Mouse (Mus musculus) Patski (cell line): Measurements from ENCODE around the gene Ugt1a8. TPM values are rescaled to one million over a fixed set of nuclear protein-coding genes. Genes with fewer than 3 reads are reported as not detected.

Experiments
- ATAC-seq: fragments of 100-300 bp; one replicate; pipeline ENCODE4 v1.8.0; 2021
- CTCF ChIA-PET: fragments of 350-600 bp; sonication (Branson Sonifier 250); formaldehyde crosslinking; loops from one replicate; lab custom pipeline; 2022; ENCODE audit warnings: inconsistent platforms; lab: Charles Lee
- POLR2A ChIA-PET: fragments of 350-600 bp; sonication (Branson Sonifier 250); formaldehyde crosslinking; loops from one replicate; lab custom pipeline; 2022; ENCODE audit warnings: antibody characterized with exemption, inconsistent platforms; lab: Charles Lee
- DNase-seq: peaks from one replicate; pipeline ENCODE4 v3.0.0-alpha.2; 2011; ENCODE audit warnings: low read depth, low spot score
- H3K27me3 ChIP-seq: fragments of 371-371 bp; one replicate; pipeline ENCODE4 v1.5.1; 2021
- CTCF ChIP-seq: fragments of 100-300 bp; IDR thresholded peaks from one replicate; pipeline ENCODE4 v1.5.1; 2021
- in situ Hi-C: fragments of 300-500 bp; cut with MboI; formaldehyde crosslinking; loops from 3 replicates; pipeline ENCODE4 v1.11.1; 2018; ENCODE audit warnings: low pct_unique_long_range_greater_than_20kb, mixed read lengths
- polyA plus RNA-seq: library from polyadenylated mRNA; unstranded; gene quantifications from one replicate; pipeline ENCODE4 v1.2.3, GENCODE M21; 2021

Ugt1a8 gene
- polyA plus RNA-seq, 1 experiment from 2014 or later, result not detected

DNA sequence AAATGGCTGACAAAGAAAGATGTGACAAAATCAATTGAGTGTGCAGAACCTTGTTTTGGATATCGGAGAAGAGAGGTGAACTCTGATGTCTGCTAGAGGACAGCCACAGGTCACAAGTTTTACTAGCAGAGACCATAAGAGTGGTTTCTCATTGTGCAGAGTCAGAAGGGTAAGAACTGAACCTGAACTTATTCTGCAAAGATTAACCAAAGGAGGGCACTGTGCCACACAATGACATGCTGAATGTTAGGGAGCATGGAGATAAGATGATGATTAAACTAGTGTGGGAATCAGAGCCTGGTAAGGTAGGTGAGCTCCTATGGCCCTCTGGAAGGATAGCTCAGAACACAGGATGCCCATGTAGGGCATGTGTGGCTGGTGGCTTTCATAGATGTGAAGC, 108.1 kb downstream of the Ugt1a8 start:
- CTCF ChIA-PET, result interaction anchor here (1.0 kb wide), 1 partner anchor 26 kb away, joined by 3 read pairs; no protein-coding TSS in a partner anchor
- in situ Hi-C loops, result no loop called here
- ATAC-seq (peak; percentile 54), DNase-seq (peak; percentile 39)
- POLR2A ChIA-PET, result no interaction called here
- no peaks in the 10 kb centered on the region for H3K27me3 ChIP-seq
- TF ChIP-seq CTCF, result no peak

DNA sequence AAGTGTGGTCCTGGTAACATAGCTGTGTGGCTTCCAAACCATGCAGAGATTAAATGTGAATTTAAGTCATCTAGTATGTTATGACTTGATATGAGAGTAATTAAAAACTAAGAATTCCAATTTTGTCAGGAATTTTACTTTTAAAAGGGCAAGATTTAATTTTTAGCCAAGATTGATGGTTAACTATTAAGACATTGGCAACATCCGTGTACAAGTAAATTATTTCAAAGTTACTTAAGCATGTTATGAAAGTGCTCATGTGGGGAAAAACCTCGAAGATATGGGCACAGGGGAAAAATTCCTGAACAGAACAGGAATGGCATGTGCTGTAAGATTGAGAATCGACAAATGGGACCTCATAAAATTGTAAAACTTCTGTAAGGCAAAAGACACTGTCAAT, 109.8 kb downstream of the Ugt1a8 start:
- no peaks in the 10 kb centered on the region for H3K27me3 ChIP-seq
- DNase-seq (no peak), ATAC-seq (no peak)
- in situ Hi-C loops, result no loop called here
- ChIA-PET CTCF (no interaction called here), POLR2A (no interaction called here)
- no peak for TF ChIP-seq CTCF

DNA sequence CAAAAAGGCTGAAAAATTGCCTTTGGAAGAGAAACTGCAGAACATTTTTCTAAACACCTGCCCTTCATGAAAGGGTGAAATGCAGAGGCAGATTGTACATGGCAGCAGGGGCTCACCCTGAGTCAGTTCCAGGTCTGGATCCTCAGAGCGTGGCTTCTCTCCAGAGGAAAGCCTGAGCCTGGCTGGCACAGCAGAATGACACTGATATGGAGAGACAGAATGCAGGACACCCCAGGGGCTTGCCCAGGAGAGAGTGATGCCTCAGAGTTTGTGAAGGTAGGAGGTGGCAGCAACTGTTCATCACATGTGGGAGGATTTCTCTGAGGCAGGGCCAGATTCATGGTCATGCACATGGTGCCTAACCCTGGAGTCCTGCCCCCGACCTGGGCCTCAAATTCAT, 112.4 kb downstream of the Ugt1a8 start:
- H3K27me3 ChIP-seq, result no peaks in the 10 kb centered on the region
- no peak for DNase-seq
- CTCF ChIA-PET, result no interaction called here
- TF ChIP-seq CTCF, result no peak
- POLR2A ChIA-PET, result interaction anchor here (0.6 kb wide), 1 partner anchor 445 kb away, joined by 4 read pairs; the partner anchor contains the start of gene Atg16l1
- no peak for ATAC-seq
- in situ Hi-C loops, result no loop called here

- ChIA-PET CTCF (interaction anchor here (1.4 kb wide), 1 partner anchor 11 kb away, joined by 3 read pairs; the partner anchor contains the start of gene Ugt1a1), POLR2A (no interaction called here)
- DNase-seq (peak; percentile 33), ATAC-seq (no peak)
- TF ChIP-seq CTCF, result no peak
- no peaks in the 10 kb centered on the region for H3K27me3 ChIP-seq
- in situ Hi-C loops, result no loop called here
These were observed 112.8 kb downstream of the Ugt1a8 start, which contains the start of gene Ugt1a2 for GRCm38 (mm10) chr1:88200456-88200855. Gene Ugt1a2 (plus strand): TSS chr1:88200601.

- no peaks in the 10 kb centered on the region for H3K27me3 ChIP-seq
- ATAC-seq (no peak), DNase-seq (no peak)
- in situ Hi-C loops, result no loop called here
- POLR2A ChIA-PET, result no interaction called here
- TF ChIP-seq CTCF, result no peak
- CTCF ChIA-PET, result no interaction called here
These were observed 117.8 kb downstream of the Ugt1a8 start, which contains the start of gene Dnajb3 for GRCm38 (mm10) chr1:88205294-88205922. Gene Dnajb3 (minus strand): TSS chr1:88205782.

GRCm38 (mm10) chr1:88206843-88207479, 119.3 kb downstream of the Ugt1a8 start:
- no peaks in the 10 kb centered on the region for H3K27me3 ChIP-seq
- TF ChIP-seq CTCF, result no peak
- POLR2A ChIA-PET, result interaction anchor here (0.6 kb wide), 1 partner anchor 42 kb away, joined by 3 read pairs; no protein-coding TSS in a partner anchor
- in situ Hi-C loops, result no loop called here
- ATAC-seq, result no peak
- no peak for DNase-seq
- CTCF ChIA-PET, result no interaction called here

GRCm38 (mm10) chr1:88211812-88212211, 124.2 kb downstream of the Ugt1a8 start, which contains the start of gene Ugt1a1:
Gene Ugt1a1 (plus strand): TSS chr1:88211959.
- in situ Hi-C loops, result no loop called here
- CTCF ChIA-PET, result interaction anchor here (0.8 to 2.5 kb wide), 6 partner anchors 9 to 66 kb away, joined by 3 to 10 read pairs (median 3); partner anchors contain the start of genes Hjurp and Trpm8
- no peak for TF ChIP-seq CTCF
- no peaks in the 10 kb centered on the region for H3K27me3 ChIP-seq
- POLR2A ChIA-PET, result interaction anchor here (0.7 kb wide), 1 partner anchor 997 kb away, joined by 3 read pairs; no protein-coding TSS in a partner anchor
- ATAC-seq (no peak), DNase-seq (no peak)

- ATAC-seq, result no peak
- no peak for TF ChIP-seq CTCF
- no peak for DNase-seq
- CTCF ChIA-PET, result interaction anchor here (0.8 to 2.5 kb wide), 6 partner anchors 10 to 65 kb away, joined by 3 to 10 read pairs (median 3); partner anchors contain the start of genes Hjurp and Trpm8
- in situ Hi-C loops, result no loop called here
- no peaks in the 10 kb centered on the region for H3K27me3 ChIP-seq
- POLR2A ChIA-PET, result no interaction called here
These were observed 124.9 kb downstream of the Ugt1a8 start for GRCm38 (mm10) chr1:88212341-88213045.

DNA sequence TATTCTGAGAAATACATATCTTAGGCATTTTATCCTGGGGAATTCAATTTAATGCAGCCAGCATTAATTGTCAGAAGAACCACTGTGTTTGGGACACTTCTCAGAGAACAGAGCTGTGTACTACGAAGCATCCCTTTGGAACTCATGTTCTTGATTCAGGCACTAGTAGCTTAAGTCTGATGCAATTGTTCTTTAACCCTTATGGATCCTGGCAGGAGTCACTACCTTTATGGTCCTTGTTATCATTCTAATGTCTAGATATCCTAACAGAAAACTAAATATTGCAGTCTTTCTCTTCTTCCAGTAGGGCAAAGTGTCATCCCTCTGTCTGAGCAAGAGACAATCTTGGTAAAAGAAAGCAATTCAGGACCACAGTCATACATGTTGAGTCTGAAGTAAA, 125.4 kb downstream of the Ugt1a8 start:
- TF ChIP-seq CTCF, result no peak
- ChIA-PET POLR2A (no interaction called here), CTCF (interaction anchor here (0.8 to 2.5 kb wide), 5 partner anchors 10 to 65 kb away, joined by 3 to 10 read pairs (median 4); partner anchors contain the start of genes Hjurp and Trpm8)
- DNase-seq, result no peak
- ATAC-seq, result no peak
- in situ Hi-C loops, result no loop called here
- no peaks in the 10 kb centered on the region for H3K27me3 ChIP-seq
